Mouse (Mus musculus): ENCODE results near the gene Gm27179. TPM values are rescaled to one million over a fixed set of nuclear protein-coding genes. Genes with fewer than 3 reads are reported as not detected.
"Not testable (repeated sequence)": the region's sequence is repeated elsewhere in the genome, so short reads cannot be mapped to it uniquely, and the experiment has no call there.

Gm27179 gene
- total RNA-seq (2017): 0.12 TPM in 1 of 2 replicates, not detected in the other

DNA sequence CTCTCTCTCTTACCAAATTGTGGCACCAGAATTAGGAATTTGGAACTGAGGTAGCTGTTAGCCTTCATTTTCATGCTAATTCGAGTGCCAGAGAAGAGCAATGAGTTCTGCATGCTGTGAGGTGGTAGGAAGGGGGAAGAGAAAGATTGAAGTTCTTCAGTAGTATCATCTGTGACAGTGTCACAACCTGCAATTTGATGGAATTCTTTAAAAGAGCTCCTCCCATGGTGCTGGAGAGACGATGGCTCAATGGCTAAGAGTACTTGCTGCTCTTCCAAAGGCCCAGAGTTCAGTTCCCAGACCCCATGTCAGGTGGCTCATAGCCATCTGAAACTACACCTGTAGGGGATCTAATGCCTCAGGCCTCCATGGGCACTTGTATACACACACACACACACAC is at the start of gene Gm27179:
TSS of gene Gm27179 (minus strand) at position 101 of the 400 bp plus-strand sequence.
- not testable (repeated sequence) for ATAC-seq (ENCODE audit: extremely low read depth, insufficient number of reproducible peaks, low FRiP score, poor library complexity, severe bottlenecking)

DNA sequence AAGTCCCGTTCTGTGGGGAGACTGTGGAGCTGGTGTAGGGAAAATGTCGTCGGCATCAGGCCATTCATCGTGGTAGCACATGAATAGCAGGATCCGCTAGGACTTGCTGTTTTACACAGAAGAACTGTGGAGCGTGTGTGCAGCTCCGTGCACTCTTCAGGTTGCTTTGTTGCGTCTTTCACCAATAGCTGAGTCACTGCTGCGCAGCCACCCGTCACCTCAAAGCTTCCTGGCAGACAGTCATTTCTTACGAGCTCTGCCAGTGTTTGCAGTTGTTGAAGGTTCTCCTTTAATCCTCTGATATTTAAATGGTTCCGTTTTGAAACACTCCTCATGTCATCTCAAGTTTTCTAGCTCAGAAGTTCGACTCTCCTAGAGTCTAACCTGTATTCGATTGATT is 45.2 kb upstream of the Gm27179 start:
- peak; percentile 32; the same call in 1 of the 2 replicates for ATAC-seq (ENCODE audit: extremely low read depth, insufficient number of reproducible peaks, low FRiP score, poor library complexity, severe bottlenecking)

DNA sequence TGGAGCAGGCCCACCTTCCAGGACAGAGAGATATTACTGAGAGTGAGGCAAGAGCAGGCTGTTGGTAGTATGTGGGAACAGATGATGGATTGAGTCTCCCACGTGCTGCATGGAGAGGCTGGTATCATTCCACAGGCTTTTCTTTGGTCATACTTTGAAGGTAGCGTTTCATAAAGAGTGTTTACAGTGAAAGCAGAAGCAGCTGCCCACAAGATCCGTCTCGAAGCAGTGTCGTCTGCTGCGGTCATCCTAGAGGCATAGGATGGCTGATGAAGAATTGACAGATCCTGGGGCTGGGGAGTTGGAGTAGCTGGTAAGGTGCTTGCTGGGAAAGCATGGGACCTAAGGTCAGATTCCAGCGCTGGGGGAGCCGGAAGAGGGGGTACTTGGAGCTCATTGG is 44.5 kb upstream of the Gm27179 start:
- not testable (repeated sequence) for ATAC-seq (ENCODE audit: extremely low read depth, insufficient number of reproducible peaks, low FRiP score, poor library complexity, severe bottlenecking)

DNA sequence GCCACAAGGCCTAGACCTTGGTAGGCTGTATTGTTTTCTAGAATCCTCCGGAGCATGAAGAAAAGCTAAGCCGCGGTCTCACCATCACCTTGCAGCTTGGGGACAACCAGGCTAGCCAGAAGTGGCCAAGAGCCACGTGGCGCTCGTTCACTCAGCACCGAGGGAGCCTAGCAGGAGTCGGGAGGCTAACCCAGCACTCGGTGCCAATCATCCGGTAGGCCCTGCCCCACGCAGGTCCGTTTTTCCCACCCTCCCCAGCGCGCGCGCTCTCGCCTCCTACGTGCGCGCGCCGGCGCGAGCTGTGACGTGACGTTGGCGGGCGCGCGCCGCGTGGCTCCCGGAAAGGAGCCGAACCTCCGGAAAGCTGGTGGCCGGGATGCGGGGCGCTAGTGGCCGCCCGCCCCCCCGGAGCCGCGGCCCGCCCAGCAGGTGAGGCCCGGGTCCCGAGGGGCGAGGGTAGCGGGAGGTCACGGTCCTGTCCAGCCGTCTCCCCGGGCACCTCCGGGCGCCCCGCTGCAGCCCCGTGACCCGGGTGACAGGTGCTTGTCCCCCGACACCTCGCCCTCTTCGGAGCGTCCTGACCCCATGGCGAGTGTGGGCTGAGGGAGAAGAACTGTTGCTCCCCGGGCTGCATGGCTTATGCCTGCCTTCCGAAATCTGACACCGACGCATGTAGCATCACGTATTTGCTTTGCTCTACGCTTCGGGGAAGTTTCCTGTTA is 42.9 kb upstream of the Gm27179 start, which contains the start of gene Entpd4b:
TSS of gene Entpd4b (plus strand) at position 315 of the 722 bp plus-strand sequence.
- ATAC-seq (ENCODE audit: extremely low read depth, insufficient number of reproducible peaks, low FRiP score, poor library complexity, severe bottlenecking): peak; percentile 80

DNA sequence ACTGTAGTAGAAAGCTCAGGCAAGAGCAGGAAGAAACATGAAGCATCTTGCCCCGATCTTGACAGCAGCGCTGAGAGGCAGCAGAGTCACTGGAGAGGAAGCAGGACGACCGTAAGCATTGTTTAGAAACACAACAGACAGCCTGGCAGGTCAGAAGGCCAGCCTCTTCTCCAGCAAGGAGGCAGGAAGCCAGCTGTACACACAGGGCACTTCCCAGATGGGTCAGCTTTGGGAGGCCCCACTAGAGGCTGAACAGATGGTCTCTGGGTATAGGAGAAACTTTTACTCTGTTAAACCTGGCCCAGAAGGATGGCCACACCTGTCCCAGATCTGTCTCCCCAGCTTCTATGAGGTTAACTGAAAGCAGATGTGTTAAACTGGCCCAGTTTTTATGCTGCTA is 35.0 kb upstream of the Gm27179 start:
- ATAC-seq (ENCODE audit: extremely low read depth, insufficient number of reproducible peaks, low FRiP score, poor library complexity, severe bottlenecking): not testable (repeated sequence)

DNA sequence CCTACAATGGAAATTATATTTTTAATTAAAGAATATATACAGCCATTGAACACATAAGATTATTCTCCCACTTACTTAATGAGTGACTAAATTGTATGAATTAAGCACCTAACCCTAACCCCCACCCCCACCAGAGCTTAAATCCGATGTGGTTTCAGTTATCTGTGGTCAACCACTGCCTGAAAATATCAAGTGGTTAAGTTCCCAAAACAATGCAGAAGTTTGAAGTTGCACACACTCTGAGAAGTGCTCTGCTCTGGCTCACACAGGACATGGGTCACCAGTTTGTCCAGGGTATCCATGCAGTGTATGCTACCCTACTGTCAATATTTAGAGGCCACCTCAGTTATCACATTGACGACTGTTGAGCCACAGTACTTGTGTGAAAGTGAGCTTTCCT is 32.7 kb upstream of the Gm27179 start:
- ATAC-seq (ENCODE audit: extremely low read depth, insufficient number of reproducible peaks, low FRiP score, poor library complexity, severe bottlenecking): not testable (repeated sequence)

DNA sequence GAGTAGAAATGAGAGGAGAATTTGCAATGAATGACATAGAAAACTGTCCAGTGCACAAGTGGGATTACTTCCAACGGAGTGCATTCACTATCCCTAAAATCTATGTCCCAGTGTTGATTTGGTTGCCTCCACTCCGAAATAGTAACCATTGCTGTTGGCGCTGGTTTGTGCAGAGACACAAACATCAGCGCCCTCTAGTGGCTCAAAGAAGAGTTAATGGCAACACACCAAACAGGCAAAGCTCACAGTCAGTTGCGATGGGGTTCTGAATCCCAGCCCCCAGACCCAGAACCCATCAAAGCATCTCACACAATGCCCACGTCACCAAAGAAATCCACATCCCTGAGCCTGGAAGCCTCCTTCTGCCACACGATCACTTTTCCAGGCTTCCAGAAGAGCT is 31.7 kb upstream of the Gm27179 start:
- peak; percentile 76 for ATAC-seq (ENCODE audit: extremely low read depth, insufficient number of reproducible peaks, low FRiP score, poor library complexity, severe bottlenecking)

DNA sequence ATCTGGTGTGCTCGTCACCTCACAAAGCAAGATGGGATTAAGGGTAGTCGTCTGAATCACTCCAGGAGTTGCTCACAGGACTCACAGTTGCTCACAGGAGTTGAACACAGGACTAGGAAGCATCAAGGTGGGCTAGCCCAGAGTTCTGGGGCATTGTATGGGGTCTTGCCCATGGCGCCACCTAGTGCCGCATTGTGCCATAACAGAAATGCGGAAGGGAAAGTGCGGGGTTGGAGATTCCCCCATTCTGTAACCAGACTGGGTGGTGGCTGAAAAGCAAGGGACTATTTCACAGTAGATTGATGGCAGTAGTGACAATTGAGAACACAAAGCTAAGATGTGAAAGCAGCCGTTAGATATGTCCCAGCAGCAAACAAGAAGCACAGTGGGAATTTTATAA is 30.3 kb upstream of the Gm27179 start:
- ATAC-seq (ENCODE audit: extremely low read depth, insufficient number of reproducible peaks, low FRiP score, poor library complexity, severe bottlenecking): peak; percentile 69

DNA sequence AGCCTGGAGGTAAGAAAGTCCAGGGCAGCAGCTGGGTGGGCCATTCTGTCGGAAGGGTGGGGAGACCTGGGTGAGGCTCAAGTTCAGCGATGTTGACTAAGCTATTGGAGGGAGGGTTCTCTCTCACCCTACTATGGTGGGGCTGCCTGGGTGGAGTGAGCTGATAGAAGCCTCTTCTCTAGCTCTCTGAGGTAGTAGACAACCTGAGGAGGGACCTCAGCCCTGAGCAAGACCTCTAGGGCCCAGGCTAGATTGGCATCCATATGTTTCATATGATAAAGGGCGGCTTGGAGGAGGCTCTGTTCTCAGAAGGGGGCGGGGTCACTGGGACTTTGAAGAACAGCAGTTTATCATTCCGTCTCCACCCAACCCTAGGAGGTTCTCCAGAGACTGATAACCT is 27.8 kb upstream of the Gm27179 start:
- ATAC-seq (ENCODE audit: extremely low read depth, insufficient number of reproducible peaks, low FRiP score, poor library complexity, severe bottlenecking): not testable (repeated sequence)

DNA sequence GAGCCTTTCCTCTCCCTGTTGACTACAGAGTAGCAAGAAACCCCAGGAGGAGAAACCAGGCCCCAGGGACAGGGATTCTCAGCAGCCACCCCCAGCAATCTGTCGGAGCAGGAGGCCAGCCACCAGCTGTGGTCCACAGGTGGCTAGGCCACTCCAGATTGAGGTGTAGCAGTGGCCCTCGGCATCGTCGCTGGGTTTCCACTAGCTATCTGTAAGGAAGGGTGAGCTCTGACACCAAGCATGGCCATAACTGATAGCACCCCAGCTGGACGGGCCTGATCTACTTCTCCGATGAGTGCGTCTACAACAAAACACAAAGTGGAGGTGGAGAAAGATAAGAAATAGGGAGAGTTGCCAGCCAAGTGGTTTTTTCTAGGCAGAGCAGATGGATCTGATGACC is 24.2 kb upstream of the Gm27179 start:
- ATAC-seq (ENCODE audit: extremely low read depth, insufficient number of reproducible peaks, low FRiP score, poor library complexity, severe bottlenecking): not testable (repeated sequence)

DNA sequence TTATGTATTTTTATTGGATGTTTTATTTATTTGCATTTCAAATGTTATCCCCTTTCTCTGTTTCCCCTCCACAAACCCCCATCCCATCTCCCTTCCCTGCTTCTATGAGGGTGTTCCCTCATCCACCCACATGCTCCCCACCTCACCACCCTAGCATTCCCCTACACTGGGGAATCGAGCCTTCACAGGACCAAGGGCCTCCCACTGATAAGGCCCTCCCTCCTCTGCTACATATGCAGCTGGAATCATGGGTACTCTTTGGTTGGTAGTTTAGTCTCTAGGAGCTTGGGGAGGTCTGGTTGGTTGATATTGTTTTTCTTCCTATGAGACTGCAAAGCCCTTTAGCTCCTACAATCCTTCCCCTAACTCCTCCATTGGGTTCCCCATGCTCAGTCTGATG is 13.9 kb upstream of the Gm27179 start:
- not testable (repeated sequence) for ATAC-seq (ENCODE audit: extremely low read depth, insufficient number of reproducible peaks, low FRiP score, poor library complexity, severe bottlenecking)

DNA sequence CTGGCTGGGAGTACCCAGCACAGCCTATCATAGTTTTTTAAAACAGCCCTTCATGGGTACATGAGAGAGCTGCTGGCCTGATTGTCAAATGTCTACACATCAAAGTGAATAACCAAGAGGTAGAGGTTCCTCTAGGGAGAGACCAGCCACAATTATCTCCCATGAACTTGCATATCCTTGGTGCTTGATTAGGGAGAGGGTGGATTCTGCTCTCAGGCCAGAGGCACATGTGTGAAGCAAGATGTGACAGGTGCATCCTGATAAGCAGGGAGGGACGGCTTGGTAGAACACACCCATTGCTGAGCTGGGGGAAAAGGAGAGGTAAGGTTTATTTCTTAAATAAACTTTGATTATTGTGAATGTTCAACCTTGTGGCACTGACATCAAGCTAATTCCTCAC is 10.7 kb upstream of the Gm27179 start:
- ATAC-seq (ENCODE audit: extremely low read depth, insufficient number of reproducible peaks, low FRiP score, poor library complexity, severe bottlenecking): not testable (repeated sequence)

DNA sequence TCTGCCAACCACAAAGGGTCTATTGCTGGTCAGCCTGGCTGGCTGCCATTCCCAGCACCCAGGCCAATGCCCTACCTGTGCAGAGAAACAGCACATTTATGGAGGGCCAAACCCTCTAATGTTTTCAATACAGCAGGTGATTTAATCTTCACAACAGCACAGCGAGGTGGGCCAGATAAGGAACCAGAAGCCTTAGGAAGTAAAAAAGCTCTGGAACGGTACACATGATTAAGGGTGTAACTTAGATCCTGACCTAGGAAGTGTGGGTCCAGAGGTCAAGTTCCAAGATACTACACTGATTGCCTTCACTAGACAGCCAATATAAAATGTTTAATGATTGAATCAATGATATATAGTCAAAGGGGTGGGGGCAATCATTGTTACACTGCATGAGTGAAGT is 8.5 kb upstream of the Gm27179 start:
- ATAC-seq (ENCODE audit: extremely low read depth, insufficient number of reproducible peaks, low FRiP score, poor library complexity, severe bottlenecking): not testable (repeated sequence)

DNA sequence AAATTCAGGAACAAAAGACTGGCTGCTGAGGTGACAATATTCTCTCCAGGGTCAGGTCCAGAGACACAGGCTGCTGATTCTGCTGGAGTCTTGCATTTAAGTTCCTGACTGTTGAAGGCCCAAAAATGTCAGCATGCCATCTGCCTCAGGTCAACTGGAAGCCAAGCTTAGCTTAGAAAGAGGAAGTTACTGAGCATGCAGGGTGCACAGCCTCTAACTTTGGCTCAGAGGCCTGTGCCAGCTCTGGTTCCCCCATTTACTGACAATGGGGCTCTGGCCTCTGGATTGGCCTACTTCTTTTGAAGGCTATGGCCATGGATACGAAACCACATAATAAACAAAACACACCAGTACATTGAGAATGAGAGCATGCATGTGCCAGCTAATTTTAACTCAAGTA is 5.3 kb downstream of the Gm27179 start:
- peak; percentile 56 for ATAC-seq (ENCODE audit: extremely low read depth, insufficient number of reproducible peaks, low FRiP score, poor library complexity, severe bottlenecking)

DNA sequence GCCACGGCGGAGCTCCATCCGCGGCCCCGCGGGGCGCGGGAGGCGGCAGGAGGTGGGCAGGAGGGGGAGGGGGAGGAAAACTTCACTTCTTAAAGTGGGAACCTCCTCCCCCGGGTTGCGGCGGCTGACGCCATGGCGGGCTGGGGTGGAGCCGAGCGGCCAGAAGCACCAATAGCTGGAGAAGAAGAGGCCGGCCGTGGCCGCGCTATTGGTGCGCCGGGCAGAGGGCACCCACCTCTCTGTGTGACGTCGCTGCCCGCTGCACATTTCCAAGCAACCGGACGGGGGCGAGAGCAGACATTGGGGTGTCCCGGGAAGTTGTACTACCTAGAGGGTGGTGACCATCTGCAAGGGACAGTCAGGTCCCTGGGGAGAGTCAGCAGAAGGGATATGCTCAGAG is 9.2 kb downstream of the Gm27179 start, which contains the start of gene Gm16867:
TSS of gene Gm16867 (minus strand) at position 189 of the 400 bp plus-strand sequence.
- ATAC-seq (ENCODE audit: extremely low read depth, insufficient number of reproducible peaks, low FRiP score, poor library complexity, severe bottlenecking): peak; percentile 87

DNA sequence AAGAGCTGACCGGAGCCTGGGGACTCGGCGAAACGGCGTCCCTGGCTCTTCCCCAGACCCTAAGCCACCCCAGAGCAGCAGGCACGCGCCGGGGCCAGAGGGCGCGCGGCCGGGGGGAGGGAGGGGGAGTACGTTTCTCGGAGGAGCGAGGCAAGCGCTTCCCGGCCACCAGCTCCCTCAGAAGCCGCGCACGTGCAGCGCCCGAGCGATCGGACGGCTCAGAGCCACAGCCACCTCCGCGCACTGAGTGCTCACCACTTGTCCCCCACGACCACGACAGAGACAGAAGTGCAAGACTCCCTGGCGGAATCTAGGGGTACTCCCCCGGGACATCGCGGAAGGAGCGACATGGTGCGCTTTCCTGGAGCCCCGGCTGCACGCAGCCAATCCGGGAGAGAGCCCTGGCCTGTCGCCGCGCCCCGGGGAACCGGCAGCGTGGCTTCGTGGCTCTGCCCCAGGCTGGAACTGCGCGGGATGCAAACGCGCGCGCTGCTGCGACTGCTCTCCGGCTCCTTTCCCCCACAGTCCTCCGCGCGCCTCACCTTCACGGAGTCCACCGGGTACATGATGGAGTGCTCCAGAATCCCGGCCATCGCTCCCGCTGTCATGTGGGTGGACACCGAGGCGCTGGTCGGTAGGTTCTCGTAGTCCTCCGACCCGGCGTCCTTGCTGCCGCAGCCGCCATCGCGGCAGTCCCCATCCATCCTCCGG is 9.8 kb downstream of the Gm27179 start:
- ATAC-seq (ENCODE audit: extremely low read depth, insufficient number of reproducible peaks, low FRiP score, poor library complexity, severe bottlenecking): not testable (repeated sequence)

DNA sequence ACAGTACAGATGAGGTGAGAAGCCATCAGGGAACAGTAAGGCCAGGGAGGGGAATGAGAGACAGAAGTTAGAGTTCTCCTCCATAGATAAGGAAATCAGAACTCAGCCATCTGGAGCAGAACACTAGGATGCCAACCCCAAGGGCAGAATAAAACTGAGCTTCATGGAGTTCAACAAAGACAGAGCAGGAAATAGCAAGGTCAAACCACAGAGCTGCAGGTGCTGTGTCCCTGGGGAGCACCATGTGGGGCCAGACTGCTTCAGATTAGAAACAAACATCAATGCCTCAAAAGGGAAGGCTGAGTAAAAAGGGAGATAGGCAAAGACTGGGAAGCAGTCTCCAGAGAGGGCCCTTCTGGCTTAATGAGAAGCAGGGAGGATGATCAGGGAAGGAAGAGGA is 16.1 kb downstream of the Gm27179 start:
- ATAC-seq (ENCODE audit: extremely low read depth, insufficient number of reproducible peaks, low FRiP score, poor library complexity, severe bottlenecking): peak; percentile 67

DNA sequence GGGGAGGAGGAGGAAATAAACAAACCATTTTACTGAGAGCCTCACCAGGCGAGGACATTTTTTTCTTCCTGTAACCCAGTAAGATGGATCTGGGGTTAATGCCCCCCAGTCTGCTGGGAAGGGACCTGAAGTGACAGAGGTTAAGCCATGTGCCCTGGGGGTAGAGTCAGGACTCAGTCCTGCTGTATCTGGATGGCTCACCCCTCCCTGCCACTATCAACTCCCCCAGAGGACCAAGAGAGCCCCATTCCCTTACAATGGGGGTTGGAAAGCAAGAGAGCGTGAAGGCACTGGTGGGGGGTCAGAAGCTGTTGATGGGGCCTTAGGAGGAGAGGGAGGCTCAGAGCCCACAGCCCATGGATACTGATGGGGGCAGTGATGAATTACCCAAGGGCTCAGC is 17.4 kb downstream of the Gm27179 start:
- ATAC-seq (ENCODE audit: extremely low read depth, insufficient number of reproducible peaks, low FRiP score, poor library complexity, severe bottlenecking): not testable (repeated sequence)

DNA sequence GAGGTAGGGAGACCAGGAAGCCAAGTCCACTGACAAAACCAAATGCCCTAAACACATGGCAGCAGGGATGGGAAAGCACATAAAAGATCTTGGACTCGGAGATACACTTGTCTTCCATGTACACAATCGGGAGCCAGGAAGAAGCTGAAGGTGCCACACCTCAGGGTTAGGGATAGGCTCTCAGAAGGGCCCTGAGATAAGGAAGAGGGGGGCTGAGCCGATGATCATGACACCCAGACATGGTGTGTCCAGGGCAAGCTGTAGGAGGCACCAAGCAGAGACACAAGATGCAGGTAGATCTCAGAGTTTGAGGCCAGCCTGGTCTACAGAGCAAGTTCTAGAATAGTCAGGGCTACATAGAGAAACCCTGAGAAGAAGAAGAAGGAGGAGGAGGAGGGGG is 17.8 kb downstream of the Gm27179 start:
- not testable (repeated sequence) for ATAC-seq (ENCODE audit: extremely low read depth, insufficient number of reproducible peaks, low FRiP score, poor library complexity, severe bottlenecking)

DNA sequence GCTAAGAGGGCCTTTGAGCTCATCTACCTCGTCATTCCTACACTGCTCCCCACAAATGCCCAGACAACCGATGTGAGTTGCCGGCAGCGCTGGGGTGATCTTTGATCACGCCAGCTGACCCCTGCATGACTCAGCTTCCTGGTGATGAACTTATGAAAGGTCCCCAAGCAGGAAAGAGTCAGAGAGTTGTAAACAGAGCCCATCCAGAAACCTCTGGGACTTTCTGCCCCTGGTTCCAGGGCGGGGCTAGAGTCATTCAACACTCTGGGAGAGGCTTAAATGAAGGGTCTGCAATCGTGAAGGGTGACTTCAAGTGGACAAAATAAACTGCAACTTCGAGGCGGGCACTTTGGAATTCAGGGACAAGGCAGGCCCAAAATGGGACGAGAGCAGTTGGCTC is 24.3 kb downstream of the Gm27179 start:
- ATAC-seq (ENCODE audit: extremely low read depth, insufficient number of reproducible peaks, low FRiP score, poor library complexity, severe bottlenecking): not testable (repeated sequence)

All from neutrophil, adult 5-6 weeks (primary cell).